Mouse (Mus musculus): ENCODE measurements around the gene Gpatch2.

- no peak for TF ChIP-seq POLR2A (IDR thresholded peaks at IDR 0.05; ENCODE audit: borderline replicate concordance, control insufficient read depth, low read depth, low read length)
- TF ChIP-seq CTCF (IDR thresholded peaks at IDR 0.05; ENCODE audit: control insufficient read depth, insufficient read depth, low read length) = no peak
These were observed 67.0 kb downstream of the Gpatch2 start for GRCm38 (mm10) chr1:187282321-187282720.

All from bone marrow, adult 2 months (tissue).